21 mouse cellular contexts compared by ENCODE assay signal in the genomic region with DNA sequence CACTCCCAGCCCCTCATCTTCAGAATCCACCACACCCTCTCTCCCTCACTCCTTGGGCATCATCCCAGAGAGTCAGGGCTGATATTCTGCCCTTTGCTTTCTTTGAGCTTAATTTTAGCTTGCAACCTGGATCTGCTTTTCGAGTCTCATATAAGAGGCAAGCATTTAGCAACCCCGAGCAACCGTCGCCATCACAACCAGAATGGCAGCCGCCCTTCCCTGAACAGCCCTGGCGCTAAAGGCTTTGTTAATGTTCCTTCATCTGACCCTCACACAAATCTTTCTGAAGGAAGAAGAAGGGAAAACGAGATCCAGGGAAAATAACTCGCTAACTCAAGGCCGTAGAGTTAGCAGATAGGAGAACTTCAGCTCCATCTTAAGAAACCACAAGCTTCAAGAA. TPM values are rescaled to one million over a fixed set of nuclear protein-coding genes. Genes with fewer than 3 reads are reported as not detected.
DNase-seq lines count a peak whose midpoint lies in the region; ATAC-seq and TF ChIP-seq lines count a peak whose summit lies in the region.
"Had no signal": no experiment of that assay in that cellular context is flagged by ENCODE, and none has a peak within 500 bp of the region (broad histone marks: within the 10 kb centered on the region; RNA-seq: fewer than 3 reads in every experiment).

No protein-coding gene starts in this region.

- H3K27me3 ChIP-seq in forebrain, postnatal 0 days (ENCODE audit: insufficient read depth, low read length) = no peaks in the 10 kb centered on the region
- H3K27me3 ChIP-seq in forebrain, embryonic 13.5 days = no peaks in the 10 kb centered on the region
- H3K27me3 ChIP-seq in midbrain, embryonic 11.5 days (ENCODE audit: control insufficient read depth, insufficient read depth, low read length) = no peaks in the 10 kb centered on the region
- H3K27me3 ChIP-seq in midbrain, postnatal 0 days (ENCODE audit: insufficient read depth, low read length) = no peaks in the 10 kb centered on the region
- no peaks in the 10 kb centered on the region for H3K27me3 ChIP-seq in neural tube, embryonic 13.5 days

- no peak overlapping the region for H3K27ac ChIP-seq in forebrain, postnatal 0 days (ENCODE audit: low read depth, low read length)
- no peak overlapping the region for H3K27ac ChIP-seq in forebrain, embryonic 13.5 days
- peak overlapping the region; percentile 58 for H3K27ac ChIP-seq in midbrain, embryonic 11.5 days (ENCODE audit: low read depth, low read length)
- H3K27ac ChIP-seq in midbrain, postnatal 0 days (ENCODE audit: low read depth, low read length) = no peak overlapping the region
- peak overlapping the region; percentile 30; the same call in 1 of the 2 replicates for H3K27ac ChIP-seq in neural tube, embryonic 13.5 days (replicated peaks)
- H3K27ac ChIP-seq: heart, embryonic 15.5 days; hindbrain, postnatal 0 days had no signal

- TF ChIP-seq CTCF in forebrain, postnatal 0 days (IDR thresholded peaks at IDR 0.05; ENCODE audit: low read depth) = no peak
- TF ChIP-seq CTCF in midbrain, postnatal 0 days (IDR thresholded peaks at IDR 0.05) = no peak

- no peak overlapping the region for H3K4me2 ChIP-seq in forebrain, postnatal 0 days (ENCODE audit: low read depth)
- H3K4me2 ChIP-seq in forebrain, embryonic 13.5 days = no peak overlapping the region
- H3K4me2 ChIP-seq in midbrain, embryonic 11.5 days = no peak overlapping the region
- H3K4me2 ChIP-seq in midbrain, postnatal 0 days (ENCODE audit: low read depth, low read length, poor library complexity, severe bottlenecking) = no peak overlapping the region
- H3K4me2 ChIP-seq in neural tube, embryonic 13.5 days = no peak overlapping the region
- H3K4me2 ChIP-seq: heart, embryonic 11.5 days; heart, embryonic 15.5 days had no signal

- H3K9me3 ChIP-seq in forebrain, postnatal 0 days (ENCODE audit: low read length) = no peaks in the 10 kb centered on the region
- H3K9me3 ChIP-seq in forebrain, embryonic 13.5 days (replicated peaks) = no peaks in the 10 kb centered on the region
- no peaks in the 10 kb centered on the region for H3K9me3 ChIP-seq in midbrain, embryonic 11.5 days (ENCODE audit: control insufficient read depth, low read length)
- no peaks in the 10 kb centered on the region for H3K9me3 ChIP-seq in midbrain, postnatal 0 days (ENCODE audit: low read length)
- H3K9me3 ChIP-seq in neural tube, embryonic 13.5 days = no peaks in the 10 kb centered on the region
- H3K9me3 ChIP-seq: embryonic facial prominence, embryonic 10.5 days; heart, embryonic 15.5 days had no signal

- H3K4me3 ChIP-seq in forebrain, postnatal 0 days (ENCODE audit: low read depth, low read length) = no peak overlapping the region
- no peak overlapping the region for H3K4me3 ChIP-seq in forebrain, embryonic 13.5 days
- no peak overlapping the region for H3K4me3 ChIP-seq in midbrain, embryonic 11.5 days (ENCODE audit: low read depth, low read length)
- H3K4me3 ChIP-seq in midbrain, postnatal 0 days (ENCODE audit: low read depth, low read length) = no peak overlapping the region
- no peak overlapping the region for H3K4me3 ChIP-seq in neural tube, embryonic 13.5 days
- H3K4me3 ChIP-seq: embryonic facial prominence, embryonic 10.5 days; heart, embryonic 15.5 days had no signal

- peak; percentile 39; the same call in 1 of the 2 replicates for ATAC-seq in forebrain, postnatal 0 days
- no peak for ATAC-seq in forebrain, embryonic 13.5 days
- 0 out of 2 replicates have a peak, but pooled peaks have one; percentile 52 for ATAC-seq in midbrain, embryonic 11.5 days (ENCODE audit: low FRiP score)
- ATAC-seq in midbrain, postnatal 0 days (ENCODE audit: low FRiP score) = no peak
- ATAC-seq in neural tube, embryonic 13.5 days (ENCODE audit: low read depth) = no peak
- no peak for ATAC-seq in granulocyte monocyte progenitor cell, adult 5-6 weeks (replicated peaks; ENCODE audit: poor library complexity, severe bottlenecking)
- ATAC-seq: hindbrain, postnatal 0 days had no signal

- WGBS in forebrain, postnatal 0 days = 52% methylated on average over 9 of the region's 9 CpGs
- WGBS in forebrain, embryonic 13.5 days = 56% methylated on average over 9 of the region's 9 CpGs
- 44% methylated on average over 9 of the region's 9 CpGs for WGBS in midbrain, embryonic 11.5 days
- WGBS in midbrain, postnatal 0 days = 48% methylated on average over 9 of the region's 9 CpGs
- 31% methylated on average over 9 of the region's 9 CpGs for WGBS in neural tube, embryonic 13.5 days

- peaks cover 3% of the 10 kb centered on the region; the same call in 1 of the 2 replicates for H3K4me1 ChIP-seq in forebrain, postnatal 0 days (ENCODE audit: insufficient read depth)
- H3K4me1 ChIP-seq in forebrain, embryonic 13.5 days = peaks cover 27% of the 10 kb centered on the region
- peaks cover 22% of the 10 kb centered on the region for H3K4me1 ChIP-seq in midbrain, embryonic 11.5 days (ENCODE audit: control insufficient read depth, insufficient read depth, low read length)
- H3K4me1 ChIP-seq in midbrain, postnatal 0 days (ENCODE audit: insufficient read depth, low read length) = no peaks in the 10 kb centered on the region; the same call in 1 of the 2 replicates
- peaks cover 36% of the 10 kb centered on the region for H3K4me1 ChIP-seq in neural tube, embryonic 13.5 days (replicated peaks)

- no peaks in the 10 kb centered on the region for H3K36me3 ChIP-seq in forebrain, postnatal 0 days (ENCODE audit: insufficient read depth)
- H3K36me3 ChIP-seq in forebrain, embryonic 13.5 days (ENCODE audit: poor library complexity, severe bottlenecking) = no peaks in the 10 kb centered on the region
- H3K36me3 ChIP-seq in midbrain, embryonic 11.5 days (ENCODE audit: control insufficient read depth, insufficient read depth, low read length) = no peaks in the 10 kb centered on the region
- no peaks in the 10 kb centered on the region for H3K36me3 ChIP-seq in midbrain, postnatal 0 days (ENCODE audit: insufficient read depth, low read length)
- H3K36me3 ChIP-seq in neural tube, embryonic 13.5 days = no peaks in the 10 kb centered on the region
- H3K36me3 ChIP-seq: embryonic facial prominence, embryonic 10.5 days; heart, embryonic 15.5 days had no signal

- DNase-seq in forebrain, postnatal 0 days = no peak
- DNase-seq in midbrain, embryonic 11.5 days (ENCODE audit: low spot score, missing footprints) = peak; percentile 89
- DNase-seq in midbrain, postnatal 0 days (ENCODE audit: low spot score) = no peak
- peak; percentile 43 for DNase-seq in embryo, embryonic 10.5 days (ENCODE audit: low spot score)
- DNase-seq: adrenal gland, adult 2 months; adrenal gland, postnatal 25 days; cerebellum, adult 2 months; cerebellum, postnatal 10 days; gastrocnemius, postnatal 36 days; heart, adult 18-20 months; heart, postnatal 14 days; kidney, adult 11 months had no signal

- no peak overlapping the region for H3K9ac ChIP-seq in forebrain, postnatal 0 days
- no peak overlapping the region for H3K9ac ChIP-seq in forebrain, embryonic 13.5 days
- H3K9ac ChIP-seq in midbrain, embryonic 11.5 days (ENCODE audit: low read length) = no peak overlapping the region
- H3K9ac ChIP-seq in midbrain, postnatal 0 days (replicated peaks; ENCODE audit: low read length, poor library complexity, severe bottlenecking) = no peak overlapping the region
- H3K9ac ChIP-seq in neural tube, embryonic 13.5 days = no peak overlapping the region
- H3K9ac ChIP-seq: heart, embryonic 15.5 days had no signal

RNA-seq across cellular contexts. Expression of a gene that starts 17.8 kb away (rescaled TPM):
- 29.9 and 32.7 TPM in 2 replicates for total RNA-seq in forebrain, postnatal 0 days (2014; rRNA removed)
- 20.6 and 36.4 TPM in 2 replicates for polyA plus RNA-seq in forebrain, postnatal 0 days (2015; fragmentation: Nextera tagmentation; extraction: Ambion mirVana)
- 20.3 and 22.1 TPM in 2 replicates for polyA plus RNA-seq in forebrain, embryonic 13.5 days (2015; fragmentation: Nextera tagmentation; extraction: Ambion mirVana)
- polyA plus RNA-seq in midbrain, embryonic 11.5 days (2014; fragmentation: Nextera tagmentation; extraction: Ambion mirVana) = 27.4 and 29.2 TPM in 2 replicates
- total RNA-seq in midbrain, postnatal 0 days (2014; rRNA removed) = 22.5 and 30.7 TPM in 2 replicates
- 24.2 and 29.3 TPM in 2 replicates for polyA plus RNA-seq in midbrain, postnatal 0 days (2015; fragmentation: Nextera tagmentation; extraction: Ambion mirVana)
- 39.9 and 40.9 TPM in 2 replicates for polyA plus RNA-seq in neural tube, embryonic 13.5 days (2015; fragmentation: Nextera tagmentation; extraction: Ambion mirVana)
- total RNA-seq in granulocyte monocyte progenitor cell, adult 5-6 weeks (2014; fragmentation: Nextera tagmentation) = not detected in 2 replicates
- not detected in 2 replicates for total RNA-seq in granulocyte monocyte progenitor cell, adult 5-6 weeks (2017)
- total RNA-seq: adrenal gland, adult 2 months; adrenal gland, postnatal 25 days; gastrocnemius, adult 8-10 months; gastrocnemius, postnatal 36 days; heart, adult 18-20 months; heart, postnatal 14 days; hematopoietic stem cell, adult 5-6 weeks had no signal
- polyA plus RNA-seq: adrenal gland, adult 2 months had no signal

Comparison
In these comparisons a context has a peak if more than half of its experiments do, and no peak if none do; other contexts are left out.
1. ATAC-seq: peak in forebrain, postnatal 0 days (single experiment) and midbrain, embryonic 11.5 days (single experiment); none in forebrain, embryonic 13.5 days (single experiment), midbrain, postnatal 0 days (single experiment), neural tube, embryonic 13.5 days (single experiment) and granulocyte monocyte progenitor cell, adult 5-6 weeks (single experiment).
2. DNase-seq: peak in midbrain, embryonic 11.5 days (single experiment) and embryo, embryonic 10.5 days (single experiment); none in forebrain, postnatal 0 days (single experiment) and midbrain, postnatal 0 days (single experiment).
3. H3K27ac ChIP-seq: peak in midbrain, embryonic 11.5 days (single experiment) and neural tube, embryonic 13.5 days (single experiment); none in forebrain, postnatal 0 days (single experiment), forebrain, embryonic 13.5 days (single experiment) and midbrain, postnatal 0 days (single experiment).